Mouse (Mus musculus): ENCODE measurements around the gene Rpl31. TPM values are rescaled to one million over a fixed set of nuclear protein-coding genes. Genes with fewer than 3 reads are reported as not detected.

Gene Rpl31
- 1,108 and 1,128 TPM in 2 replicates for polyA plus RNA-seq (2012; rRNA removed)

DNA sequence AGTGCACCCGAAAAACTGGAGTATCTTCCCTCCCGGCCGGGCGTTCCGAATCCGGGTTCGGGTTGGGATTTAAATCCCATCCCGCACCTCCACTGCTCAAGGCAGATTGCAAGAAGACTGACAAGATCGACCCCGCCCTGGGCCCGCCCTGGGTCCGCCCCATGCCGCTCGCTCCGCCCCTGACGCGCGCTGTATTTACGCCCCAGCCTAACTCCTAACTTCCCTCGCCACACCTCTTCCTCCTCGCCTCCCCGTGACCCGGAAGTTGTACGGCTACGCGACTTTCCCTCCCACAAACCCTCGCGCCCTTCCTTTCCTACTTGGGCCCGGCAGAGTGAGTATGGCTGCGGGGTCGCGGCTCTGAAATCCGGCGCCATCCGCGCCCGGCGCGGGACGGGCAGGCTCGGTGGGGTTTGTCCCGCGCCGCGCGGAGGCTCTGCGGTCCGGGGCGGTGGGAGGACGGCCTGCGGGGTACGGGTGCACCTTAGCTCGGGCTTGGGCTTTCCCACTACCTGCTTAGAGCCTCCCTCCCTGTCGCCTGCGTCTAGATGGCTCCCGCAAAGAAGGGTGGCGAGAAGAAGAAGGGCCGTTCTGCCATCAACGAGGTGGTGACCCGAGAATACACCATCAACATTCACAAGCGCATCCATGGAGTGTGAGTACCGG is at the start of gene Rpl31:
Gene Rpl31 (plus strand): TSS at position 242 of the 666 bp plus-strand sequence.
- TF ChIP-seq POLR2A (IDR thresholded peaks at IDR 0.05; ENCODE audit: borderline replicate concordance, extremely low read depth, insufficient read depth, insufficient read length, poor library complexity, severe bottlenecking) (peak; percentile 72), CTCF (IDR thresholded peaks at IDR 0.05; ENCODE audit: borderline replicate concordance, extremely low read depth, insufficient read depth, insufficient read length) (no peak)
- DNase-seq (ENCODE audit: low read depth) = peak; percentile 99

- DNase-seq (ENCODE audit: low read depth) = no peak
- TF ChIP-seq POLR2A (IDR thresholded peaks at IDR 0.05; ENCODE audit: borderline replicate concordance, extremely low read depth, insufficient read depth, insufficient read length, poor library complexity, severe bottlenecking) = no peak
- no peak for TF ChIP-seq CTCF (IDR thresholded peaks at IDR 0.05; ENCODE audit: borderline replicate concordance, extremely low read depth, insufficient read depth, insufficient read length)
Measured at GRCm38 (mm10) chr1:39317935-39318334, 49.7 kb upstream of the Rpl31 start.

GRCm38 (mm10) chr1:39318870-39319269 is 48.8 kb upstream of the Rpl31 start:
- TF ChIP-seq CTCF (IDR thresholded peaks at IDR 0.05; ENCODE audit: borderline replicate concordance, extremely low read depth, insufficient read depth, insufficient read length) (no peak), POLR2A (IDR thresholded peaks at IDR 0.05; ENCODE audit: borderline replicate concordance, extremely low read depth, insufficient read depth, insufficient read length, poor library complexity, severe bottlenecking) (no peak)
- no peak for DNase-seq (ENCODE audit: low read depth)

DNA sequence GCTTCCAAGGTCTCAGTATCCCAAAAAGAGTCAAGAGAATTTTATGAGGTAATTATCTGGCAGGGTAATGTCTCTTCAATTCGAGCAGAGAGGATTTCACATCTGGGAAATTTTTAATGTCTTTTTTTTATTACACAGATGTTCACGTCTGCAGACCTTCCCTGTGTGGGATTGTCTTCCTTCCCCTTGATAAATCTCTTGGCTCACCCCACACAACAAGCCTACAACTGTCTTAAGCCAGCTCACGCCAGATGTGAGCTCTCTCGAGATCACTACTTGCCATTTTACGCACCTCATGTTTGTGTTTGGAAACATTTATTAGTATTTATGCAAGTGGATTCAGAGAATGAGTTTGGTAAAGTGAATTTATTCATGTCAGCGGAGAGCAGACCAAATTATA is 45.7 kb upstream of the Rpl31 start:
- no peak for TF ChIP-seq POLR2A (IDR thresholded peaks at IDR 0.05; ENCODE audit: borderline replicate concordance, extremely low read depth, insufficient read depth, insufficient read length, poor library complexity, severe bottlenecking)
- no peak for TF ChIP-seq CTCF (IDR thresholded peaks at IDR 0.05; ENCODE audit: borderline replicate concordance, extremely low read depth, insufficient read depth, insufficient read length)
- no peak for DNase-seq (ENCODE audit: low read depth)

GRCm38 (mm10) chr1:39325228-39325627 is 42.4 kb upstream of the Rpl31 start:
- TF ChIP-seq POLR2A (IDR thresholded peaks at IDR 0.05; ENCODE audit: borderline replicate concordance, extremely low read depth, insufficient read depth, insufficient read length, poor library complexity, severe bottlenecking) (no peak), CTCF (IDR thresholded peaks at IDR 0.05; ENCODE audit: borderline replicate concordance, extremely low read depth, insufficient read depth, insufficient read length) (no peak)

GRCm38 (mm10) chr1:39327546-39327945 is 40.1 kb upstream of the Rpl31 start:
- no peak for TF ChIP-seq CTCF (IDR thresholded peaks at IDR 0.05; ENCODE audit: borderline replicate concordance, extremely low read depth, insufficient read depth, insufficient read length)
- no peak for TF ChIP-seq POLR2A (IDR thresholded peaks at IDR 0.05; ENCODE audit: borderline replicate concordance, extremely low read depth, insufficient read depth, insufficient read length, poor library complexity, severe bottlenecking)
- no peak for DNase-seq (ENCODE audit: low read depth)

More at GRCm38 (mm10) chr1:39325228-39325627, 42.4 kb upstream of the Rpl31 start:
- DNase-seq (ENCODE audit: low read depth) = no peak

DNA sequence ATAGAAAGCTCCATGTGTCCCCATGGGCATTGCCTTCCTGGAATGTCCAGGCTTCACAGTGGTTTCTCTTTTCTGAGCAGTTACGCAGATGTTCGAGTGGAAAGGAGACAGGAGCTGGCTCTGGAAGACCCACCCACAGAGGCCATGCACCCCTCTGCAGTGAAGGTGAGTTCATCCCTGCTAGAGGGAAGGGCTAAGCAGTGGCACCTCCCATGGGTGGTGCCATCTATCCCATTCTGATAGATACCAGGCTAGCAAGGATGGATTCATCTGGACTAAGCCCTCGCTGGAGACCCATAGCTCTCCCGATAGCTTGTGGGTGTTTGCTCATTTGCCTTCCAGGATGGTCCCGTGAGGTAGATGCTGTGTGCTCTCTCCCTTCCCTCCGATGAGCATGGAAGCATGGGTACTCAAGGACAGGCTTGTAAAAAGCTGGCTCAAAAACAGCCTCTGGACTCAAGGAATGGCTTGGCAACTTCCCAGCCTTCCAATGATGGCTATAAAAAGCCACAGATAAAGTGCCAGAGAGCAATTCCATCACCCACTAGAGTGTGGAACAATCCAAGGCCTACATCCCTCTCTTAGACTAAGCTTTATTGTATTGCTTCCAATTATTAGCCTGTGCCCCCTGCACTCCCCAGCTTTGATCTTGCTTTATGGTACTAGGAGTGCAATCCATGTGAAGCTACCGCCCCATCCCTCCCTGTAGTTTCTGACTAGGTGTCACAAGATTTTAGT is 36.6 kb upstream of the Rpl31 start:
- DNase-seq (ENCODE audit: low read depth) = no peak
- TF ChIP-seq CTCF (IDR thresholded peaks at IDR 0.05; ENCODE audit: borderline replicate concordance, extremely low read depth, insufficient read depth, insufficient read length) (no peak), POLR2A (IDR thresholded peaks at IDR 0.05; ENCODE audit: borderline replicate concordance, extremely low read depth, insufficient read depth, insufficient read length, poor library complexity, severe bottlenecking) (no peak)

DNA sequence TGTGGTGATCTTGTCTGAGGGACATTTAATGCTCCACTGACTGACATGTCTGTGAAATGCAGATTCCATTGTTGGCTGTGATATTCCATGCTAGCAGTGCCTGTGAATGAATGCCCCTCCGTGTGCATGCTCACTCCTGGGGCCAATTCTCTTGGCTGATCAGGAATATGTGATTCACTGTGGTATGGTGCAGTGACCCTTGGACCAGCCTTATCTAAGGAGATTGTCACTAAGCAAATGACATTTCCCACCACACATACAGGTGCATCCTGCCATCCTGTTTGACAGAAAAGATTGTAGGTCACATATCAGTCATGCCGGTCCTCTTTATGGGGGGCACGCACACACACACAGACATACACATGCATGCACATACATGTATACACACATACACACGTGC is 35.2 kb upstream of the Rpl31 start:
- no peak for DNase-seq (ENCODE audit: low read depth)
- TF ChIP-seq CTCF (IDR thresholded peaks at IDR 0.05; ENCODE audit: borderline replicate concordance, extremely low read depth, insufficient read depth, insufficient read length) = no peak
- TF ChIP-seq POLR2A (IDR thresholded peaks at IDR 0.05; ENCODE audit: borderline replicate concordance, extremely low read depth, insufficient read depth, insufficient read length, poor library complexity, severe bottlenecking) = no peak

DNA sequence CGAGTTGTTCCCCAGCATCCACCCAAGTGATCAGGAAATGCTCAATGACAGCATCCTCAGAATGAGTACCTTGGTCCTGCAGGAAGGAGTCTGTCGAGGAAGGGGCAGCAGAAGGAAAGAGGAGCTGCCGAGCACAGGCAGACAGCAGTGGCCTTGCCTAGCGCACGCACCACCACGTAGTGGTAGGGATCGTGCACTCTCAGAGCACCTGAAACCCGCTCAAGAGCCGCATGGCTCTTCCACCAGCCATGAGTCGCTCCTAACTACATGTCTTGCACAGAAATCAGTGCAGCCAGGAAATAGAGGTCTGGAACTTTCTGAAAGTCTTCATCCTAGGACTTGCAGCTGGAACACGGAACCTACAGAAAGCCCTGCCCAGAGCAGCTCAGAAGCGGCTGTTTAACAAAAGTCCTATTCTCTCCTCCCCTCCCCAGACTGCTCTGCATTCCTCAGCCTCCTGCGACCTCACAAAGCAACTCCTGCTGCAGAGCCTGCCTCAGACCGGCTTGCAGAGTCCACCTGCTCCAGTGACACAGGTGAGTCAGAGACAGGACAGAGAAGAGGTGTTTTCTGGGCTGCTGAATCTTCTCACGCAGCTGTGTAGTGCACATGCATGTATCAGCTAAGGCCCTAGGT is 32.0 kb upstream of the Rpl31 start:
- DNase-seq (ENCODE audit: low read depth) = no peak
- TF ChIP-seq POLR2A (IDR thresholded peaks at IDR 0.05; ENCODE audit: borderline replicate concordance, extremely low read depth, insufficient read depth, insufficient read length, poor library complexity, severe bottlenecking) = no peak
- no peak for TF ChIP-seq CTCF (IDR thresholded peaks at IDR 0.05; ENCODE audit: borderline replicate concordance, extremely low read depth, insufficient read depth, insufficient read length)

DNA sequence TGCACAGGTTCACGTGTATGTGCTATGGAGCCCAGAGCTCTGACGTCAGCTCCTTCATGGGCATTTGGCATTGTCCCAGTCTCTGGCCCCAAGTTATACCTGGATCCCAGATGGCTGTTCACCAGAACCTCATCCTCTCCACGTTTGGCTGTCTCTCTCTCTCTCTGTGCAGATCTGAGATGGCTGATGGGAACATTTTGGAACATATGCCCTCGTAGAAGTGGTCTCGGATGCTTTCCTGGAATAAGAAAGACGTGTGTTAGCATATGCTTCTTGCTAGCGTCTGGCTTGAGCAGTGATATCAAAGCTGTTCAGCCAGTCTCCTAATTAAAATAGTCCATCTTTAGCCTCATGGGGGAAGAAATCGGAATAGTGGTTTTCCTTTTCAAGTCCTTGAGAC is 30.9 kb upstream of the Rpl31 start:
- TF ChIP-seq POLR2A (IDR thresholded peaks at IDR 0.05; ENCODE audit: borderline replicate concordance, extremely low read depth, insufficient read depth, insufficient read length, poor library complexity, severe bottlenecking) (no peak), CTCF (IDR thresholded peaks at IDR 0.05; ENCODE audit: borderline replicate concordance, extremely low read depth, insufficient read depth, insufficient read length) (no peak)
- peak; percentile 37 for DNase-seq (ENCODE audit: low read depth)

DNA sequence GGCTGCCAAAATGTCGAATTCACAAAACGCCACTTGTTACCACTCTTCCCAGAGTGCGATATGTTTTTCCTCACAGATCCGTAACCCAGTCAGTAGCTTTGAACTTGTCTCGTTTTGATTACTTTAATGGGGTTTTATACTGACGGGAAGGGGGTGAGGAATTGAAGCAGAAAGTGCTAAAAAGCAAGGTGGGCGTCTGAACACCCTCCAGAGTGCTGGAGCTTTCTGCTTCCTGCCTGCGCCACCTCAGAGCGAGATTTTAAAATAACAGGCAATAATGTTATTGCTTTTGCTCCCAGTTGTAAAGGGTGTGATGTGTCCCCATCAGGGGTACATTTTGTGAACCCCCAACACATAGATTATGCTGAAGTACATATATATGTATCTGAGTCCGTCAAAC is 28.8 kb upstream of the Rpl31 start:
- TF ChIP-seq POLR2A (IDR thresholded peaks at IDR 0.05; ENCODE audit: borderline replicate concordance, extremely low read depth, insufficient read depth, insufficient read length, poor library complexity, severe bottlenecking) (no peak), CTCF (IDR thresholded peaks at IDR 0.05; ENCODE audit: borderline replicate concordance, extremely low read depth, insufficient read depth, insufficient read length) (no peak)

More for the DNA sequence above, 28.8 kb upstream of the Rpl31 start:
- no peak for DNase-seq (ENCODE audit: low read depth)
